Mouse (Mus musculus): Measurements from ENCODE around the gene Olfr155. TPM values are rescaled to one million over a fixed set of nuclear protein-coding genes. Genes with fewer than 3 reads are reported as not detected.
A peak's percentile ranks its signal among the peaks of the same experiment; 100 is the strongest.

The Olfr155 gene
- total and polyA plus RNA-seq, 3 experiments: not detected

DNA sequence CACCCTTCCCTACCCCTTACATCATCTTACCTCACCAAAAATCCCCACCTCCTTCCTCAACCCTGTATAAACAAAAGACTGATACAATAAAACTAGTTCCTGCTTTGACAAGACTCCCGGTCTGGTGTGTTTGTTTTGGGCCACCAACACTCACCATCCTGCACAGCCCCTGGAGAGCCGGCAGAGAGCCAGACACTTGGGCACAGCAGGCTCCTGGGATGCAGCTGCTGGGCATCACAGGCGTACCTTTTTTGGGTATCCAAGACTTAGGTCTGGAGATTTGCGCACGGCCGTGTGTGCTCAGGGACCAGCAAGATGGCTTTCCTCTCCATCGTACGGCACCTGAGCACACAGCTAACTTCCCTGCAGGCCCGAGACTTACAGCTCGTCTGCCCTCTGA lies 8.5 kb downstream of the Olfr155 start:
- Histone ChIP-seq H3K9ac (ENCODE audit: control insufficient read depth, low read depth, low read length, poor library complexity, severe bottlenecking) (no peak overlapping the region), H3K4me1 (ENCODE audit: control insufficient read depth in 1 of 2, insufficient read depth in 2 of 2, low read length in 2 of 2) (no peaks in the 10 kb centered on the region), H3K27ac (ENCODE audit: control insufficient read depth, low read depth, low read length) (no peak overlapping the region), H3K4me3 (ENCODE audit: control insufficient read depth in 1 of 2, insufficient read depth in 1 of 2, low read depth in 2 of 2, low read length in 2 of 2) (no peak overlapping the region), H3K36me3 (ENCODE audit: control insufficient read depth in 1 of 2, insufficient read depth in 2 of 2, low read length in 2 of 2) (no peaks in the 10 kb centered on the region), H3K27me3 (ENCODE audit: control insufficient read depth in 1 of 2, insufficient read depth in 2 of 2, low read length in 2 of 2) (peaks cover 0 to 8% of the 10 kb centered on the region in 2 experiments), H3K79me2 (ENCODE audit: control insufficient read depth, insufficient read depth, low read length, poor library complexity) (no peaks in the 10 kb centered on the region), H3K9me3 (replicated peaks; ENCODE audit: insufficient read depth, low read length) (no peaks in the 10 kb centered on the region)
- TF ChIP-seq JUND (IDR thresholded peaks at IDR 0.05; ENCODE audit: low read depth, low read length) (no peak), TAL1 (IDR thresholded peaks at IDR 0.05; ENCODE audit: low read length) (no peak), RCOR1 (IDR thresholded peaks at IDR 0.05; ENCODE audit: low read depth, low read length) (no peak), GATA1 (IDR thresholded peaks at IDR 0.05; ENCODE audit: low read depth, low read length) (no peak), POLR2AphosphoS2 (IDR thresholded peaks at IDR 0.05; ENCODE audit: low read length) (no peak), E2F4 (IDR thresholded peaks at IDR 0.05; ENCODE audit: borderline replicate concordance, low read depth, low read length) (no peak), USF1 (IDR thresholded peaks at IDR 0.05; ENCODE audit: low read depth, low read length) (no peak), USF2 (IDR thresholded peaks at IDR 0.05; ENCODE audit: borderline replicate concordance in 1 of 2, insufficient read depth in 1 of 2, low read depth in 1 of 2, low read length in 2 of 2) (no peak), TCF12 (IDR thresholded peaks at IDR 0.05; ENCODE audit: low read depth, low read length) (no peak), MAFK (IDR thresholded peaks at IDR 0.05; ENCODE audit: borderline replicate concordance, low read depth, low read length) (no peak)
- no peak for DNase-seq (ENCODE audit: low read depth, low spot score)

DNA sequence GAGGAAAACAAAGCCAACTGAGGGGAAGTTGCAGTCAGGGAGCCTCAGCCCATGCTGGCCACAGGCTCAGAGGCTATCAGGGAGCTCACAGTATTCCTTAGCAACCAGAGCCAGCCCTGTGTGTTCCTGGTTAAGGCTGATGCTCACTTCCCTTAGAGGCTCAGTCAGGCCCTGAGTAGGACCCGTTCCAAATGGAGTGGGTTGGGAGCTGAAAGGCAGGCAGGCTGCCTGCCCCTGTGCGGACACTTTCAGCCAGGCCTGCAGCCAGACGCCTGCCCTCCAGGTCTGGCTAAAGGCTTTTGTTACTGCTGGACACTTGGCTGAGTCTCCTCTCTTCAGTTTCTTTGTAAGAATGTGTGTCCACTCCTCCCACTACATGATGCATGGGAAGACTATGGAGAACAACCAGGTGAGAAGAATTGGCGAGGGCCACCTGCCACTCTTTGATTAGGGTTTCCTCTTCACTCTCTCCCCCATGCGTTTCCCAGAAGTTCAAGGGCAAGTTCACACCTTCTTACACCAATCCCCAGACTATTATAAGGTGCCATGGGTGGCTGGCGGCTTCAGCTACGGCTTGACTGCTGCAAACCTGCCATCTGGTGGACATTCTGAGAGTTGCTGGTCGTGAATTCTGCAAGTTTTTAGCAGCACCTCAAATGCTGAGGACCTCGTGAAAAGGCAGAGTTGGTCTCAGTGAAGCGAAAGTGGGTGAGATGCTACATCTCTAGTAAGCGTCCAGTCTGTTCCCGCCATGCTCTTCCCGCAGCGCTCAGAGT lies 9.6 kb downstream of the Olfr155 start:
- Histone ChIP-seq H3K9me3 (replicated peaks; ENCODE audit: insufficient read depth, low read length) (no peaks in the 10 kb centered on the region), H3K4me3 (ENCODE audit: control insufficient read depth in 1 of 2, insufficient read depth in 1 of 2, low read depth in 2 of 2, low read length in 2 of 2) (no peak overlapping the region), H3K27ac (ENCODE audit: control insufficient read depth, low read depth, low read length) (no peak overlapping the region), H3K9ac (ENCODE audit: control insufficient read depth, low read depth, low read length, poor library complexity, severe bottlenecking) (no peak overlapping the region), H3K27me3 (ENCODE audit: control insufficient read depth in 1 of 2, insufficient read depth in 2 of 2, low read length in 2 of 2) (peaks cover 0 to 8% of the 10 kb centered on the region in 2 experiments), H3K4me1 (ENCODE audit: control insufficient read depth in 1 of 2, insufficient read depth in 2 of 2, low read length in 2 of 2) (no peaks in the 10 kb centered on the region), H3K79me2 (ENCODE audit: control insufficient read depth, insufficient read depth, low read length, poor library complexity) (no peaks in the 10 kb centered on the region), H3K36me3 (ENCODE audit: control insufficient read depth in 1 of 2, insufficient read depth in 2 of 2, low read length in 2 of 2) (no peaks in the 10 kb centered on the region)
- DNase-seq (ENCODE audit: low read depth, low spot score): peak; percentile 74
- peak; percentile 72 for TF ChIP-seq ZC3H11A (IDR thresholded peaks at IDR 0.05; ENCODE audit: low read depth, low read length)
- TF ChIP-seq MAFK (IDR thresholded peaks at IDR 0.05; ENCODE audit: borderline replicate concordance, low read depth, low read length): no peak
- peak; percentile 74 to 95 (median 88) for TF ChIP-seq CTCF (IDR thresholded peaks at IDR 0.05 in 2 of 3, conservative IDR thresholded peaks at IDR 0.05 in 1 of 3; ENCODE audit: control insufficient read depth in 1 of 3, insufficient read depth in 1 of 3, low read depth in 2 of 3, low read length in 3 of 3, poor library complexity in 1 of 3, severe bottlenecking in 1 of 3)
- TF ChIP-seq SMC3 (IDR thresholded peaks at IDR 0.05; ENCODE audit: low read depth, low read length): peak; percentile 92
- no peak for TF ChIP-seq BHLHE40 (IDR thresholded peaks at IDR 0.05; ENCODE audit: borderline replicate concordance, low read depth, low read length)
- peak; percentile 83 for TF ChIP-seq RAD21 (IDR thresholded peaks at IDR 0.05; ENCODE audit: low read depth, low read length)
